Mouse (Mus musculus): ENCODE measurements around the gene Trim26.

Gene Trim26

GRCm38 (mm10) chr17:36899376-36899775 is 62.4 kb downstream of the Trim26 start:
- no peak for DNase-seq (ENCODE audit: low spot score in 2 of 2)

GRCm38 (mm10) chr17:36900001-36900400 is 63.1 kb downstream of the Trim26 start:
- peak in 1 of 2 experiments; percentile 23 for DNase-seq (ENCODE audit: low spot score in 2 of 2)

- DNase-seq (ENCODE audit: low spot score in 2 of 2) = no peak
Observed at GRCm38 (mm10) chr17:36900691-36901090, 63.8 kb downstream of the Trim26 start.

- no peak for DNase-seq (ENCODE audit: low spot score in 2 of 2)
Observed at GRCm38 (mm10) chr17:36903651-36904050, 66.7 kb downstream of the Trim26 start.

GRCm38 (mm10) chr17:36908235-36908634 is 71.3 kb downstream of the Trim26 start:
- no peak for DNase-seq (ENCODE audit: low spot score in 2 of 2)
